Mouse (Mus musculus) spleen, adult 2 months (tissue): ENCODE results near the gene Gm20388. TPM values are rescaled to one million over a fixed set of nuclear protein-coding genes. Genes with fewer than 3 reads are reported as not detected.
"Not testable (repeated sequence)": the region's sequence is repeated elsewhere in the genome, so short reads cannot be mapped to it uniquely, and the experiment has no call there.

Experiments used
- DNase-seq, 2 experiments: peaks; one replicate each; pipeline versions ENCODE4 v3.0.0 to v3.0.0-alpha.2; 2012 to 2021; ENCODE audit warnings: low spot score in 2 of 2, low read depth in 1 of 2
- H3K27ac ChIP-seq: fragments of 200-500 bp; 2 replicates; pipeline ENCODE4 v1.5.1; 2012; ENCODE audit warnings: low read length, inconsistent platforms; ENCODE audit not compliant: insufficient read depth
- H3K27me3 ChIP-seq: fragments of 200-500 bp; 2 replicates; pipeline ENCODE4 v1.6.1; 2012; ENCODE audit warnings: mild to moderate bottlenecking, moderate library complexity, low read length, inconsistent platforms; ENCODE audit not compliant: control insufficient read depth, insufficient read depth
- H3K36me3 ChIP-seq: fragments of 200-500 bp; 2 replicates; pipeline ENCODE4 v1.6.1; 2012; ENCODE audit warnings: mild to moderate bottlenecking, low read length, inconsistent platforms; ENCODE audit not compliant: control insufficient read depth, insufficient read depth
- H3K4me1 ChIP-seq: fragments of 200-500 bp; 2 replicates; pipeline ENCODE4 v1.6.1; 2011; ENCODE audit warnings: inconsistent platforms; ENCODE audit not compliant: control insufficient read depth, insufficient read depth, insufficient read length
- H3K4me3 ChIP-seq: fragments of 200-500 bp; 2 replicates; pipeline ENCODE4 v1.5.1; 2011; ENCODE audit warnings: mild to moderate bottlenecking, inconsistent platforms; ENCODE audit not compliant: insufficient read depth, insufficient read length; ENCODE audit errors: extremely low read depth
- CTCF ChIP-seq: fragments of 200-500 bp; IDR thresholded peaks from 2 replicates; pipeline ENCODE4 v1.5.1; 2011; ENCODE audit warnings: mild to moderate bottlenecking, inconsistent platforms; ENCODE audit not compliant: insufficient read depth, insufficient read length, insufficient replicate concordance; ENCODE audit errors: extremely low read depth
- POLR2A ChIP-seq: fragments of 200-500 bp; IDR thresholded peaks from 2 replicates; pipeline ENCODE4 v1.6.1; 2011; ENCODE audit warnings: low read depth, low read length, inconsistent platforms
- WGBS: fragments of 180-500 bp; shearing (Covaris S2); methylation state at CpG from one replicate; pipeline ENCODE4 v1.1.7; 2018; 5-methylcytosine and 5-hydroxymethylcytosine counted together
- polyA plus RNA-seq: library from polyadenylated mRNA; depleted of rRNA; stranded (reverse); fragments of >200 nt; gene quantifications from 2 replicates; pipeline ENCODE4 v1.2.3, GENCODE M21; 2012

Gm20388 gene
- polyA plus RNA-seq, 1 experiment = 26.1 TPM

DNA sequence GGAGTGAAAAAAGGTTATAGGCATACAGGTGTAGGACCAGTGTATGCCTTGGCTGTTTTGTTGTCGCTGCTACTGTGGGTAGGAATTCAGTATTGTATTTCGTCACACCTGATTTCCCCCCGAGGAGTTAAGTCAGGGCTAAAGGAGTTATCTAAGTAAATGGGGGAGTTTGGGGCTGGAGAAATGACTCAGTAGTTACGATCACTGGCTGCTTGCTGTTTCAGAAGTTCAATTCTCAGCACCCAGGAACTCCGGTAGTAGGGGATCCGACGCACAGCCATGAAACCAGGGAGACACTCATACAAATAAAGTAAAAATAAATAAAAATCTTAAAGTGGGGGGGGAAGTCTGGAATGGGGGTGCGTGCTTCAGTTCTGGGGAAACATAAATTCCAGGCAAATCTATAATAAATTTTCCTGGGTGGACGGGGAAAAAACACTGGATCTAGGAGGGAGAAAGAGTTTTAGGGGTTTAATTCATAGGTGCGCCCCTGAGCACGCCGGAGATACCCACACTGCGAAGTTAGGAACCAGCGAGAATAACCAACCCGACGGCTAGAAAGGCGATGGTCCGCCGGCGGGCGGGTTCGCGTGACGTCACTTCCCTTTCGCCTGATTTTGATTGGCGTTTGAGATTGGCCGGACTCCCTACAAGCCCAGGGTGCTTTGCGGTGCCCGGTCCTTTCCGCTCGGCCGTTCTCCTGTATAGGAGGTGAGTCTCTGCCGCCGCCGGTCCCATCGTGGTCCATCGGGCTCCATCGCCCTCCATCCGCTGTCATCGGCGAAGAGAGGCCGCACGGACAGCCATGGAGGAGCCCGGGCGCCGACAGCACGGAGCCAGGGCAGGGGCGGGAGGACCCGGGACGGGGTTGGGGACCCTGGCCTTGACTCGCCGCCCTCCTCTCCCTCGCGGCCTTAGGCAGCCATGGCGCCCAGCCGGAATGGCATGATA lies 3191.4 kb downstream of the Gm20388 start, which contains the start of gene Rpl13:
Gene Rpl13 (plus strand): TSS at position 616 of the 951 bp plus-strand sequence.
- 1% methylated on average over 56 of the region's 56 CpGs for WGBS
- H3K27me3 ChIP-seq = no peaks in the 10 kb centered on the region
- peaks cover 3% of the 10 kb centered on the region; the same call in 1 of the 2 replicates for H3K4me1 ChIP-seq
- peaks cover 22% of the 10 kb centered on the region for H3K36me3 ChIP-seq
- peak within 1 kb of the TSS; percentile 80 for H3K4me3 ChIP-seq
- peak within 1 kb of the TSS; percentile 74 for H3K27ac ChIP-seq
- peak; percentile 85 to 95 for DNase-seq
- TF ChIP-seq POLR2A = peak; percentile 91
- TF ChIP-seq CTCF = no peak

DNA sequence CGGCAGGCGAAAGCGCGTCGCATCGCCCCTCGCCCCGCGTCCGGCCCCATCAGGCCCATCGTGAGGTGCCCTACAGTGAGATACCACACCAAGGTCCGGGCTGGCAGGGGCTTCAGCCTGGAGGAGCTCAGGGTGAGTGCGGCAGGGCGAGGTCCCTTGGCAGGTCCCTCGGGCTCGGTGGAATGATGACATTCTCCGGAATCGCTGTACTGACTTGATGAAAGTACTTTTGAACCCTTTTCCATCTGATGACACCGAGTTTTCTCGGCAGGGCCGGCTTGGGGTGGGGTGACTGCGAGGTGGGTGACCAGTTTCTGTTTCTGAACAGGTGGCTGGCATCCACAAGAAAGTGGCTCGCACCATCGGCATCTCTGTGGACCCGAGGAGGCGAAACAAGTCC lies 3192.2 kb downstream of the Gm20388 start:
- peaks cover 22% of the 10 kb centered on the region for H3K36me3 ChIP-seq
- not testable (repeated sequence) for H3K27me3 ChIP-seq, DNase-seq, H3K4me1 ChIP-seq
- peak overlapping the region; percentile 74; the same call in 1 of the 2 replicates for H3K27ac ChIP-seq
- under 1% methylated on average over 26 of the region's 26 CpGs for WGBS
- H3K4me3 ChIP-seq = peak overlapping the region; percentile 80

DNA sequence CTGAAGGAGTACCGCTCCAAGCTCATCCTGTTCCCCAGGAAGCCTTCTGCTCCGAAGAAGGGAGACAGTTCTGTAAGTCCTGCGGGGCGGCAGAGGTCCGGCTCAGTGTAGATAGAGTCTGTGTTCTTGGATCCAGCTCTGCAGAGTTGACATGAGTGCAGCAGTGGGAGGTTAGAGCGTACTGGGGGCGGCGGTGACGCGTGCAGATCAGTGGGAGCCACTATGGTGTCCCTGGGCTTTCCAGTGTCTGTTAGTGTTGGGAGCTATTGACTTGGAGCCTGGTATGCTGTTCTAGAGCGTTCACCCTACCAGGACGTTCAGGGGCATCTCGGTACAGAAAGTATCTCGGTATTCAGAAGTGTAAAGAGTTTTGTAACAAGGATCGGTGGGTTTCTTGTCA lies 3192.6 kb downstream of the Gm20388 start:
- H3K36me3 ChIP-seq = peaks cover 22% of the 10 kb centered on the region
- WGBS = 15% methylated on average over 15 of the region's 15 CpGs
- H3K4me3 ChIP-seq = peak overlapping the region; percentile 80
- H3K27ac ChIP-seq = no peak overlapping the region
- TF ChIP-seq CTCF = no peak
- TF ChIP-seq POLR2A = no peak
- H3K4me1 ChIP-seq = peaks cover 3% of the 10 kb centered on the region; the same call in 1 of the 2 replicates
- H3K27me3 ChIP-seq = no peaks in the 10 kb centered on the region
- DNase-seq = no peak

DNA sequence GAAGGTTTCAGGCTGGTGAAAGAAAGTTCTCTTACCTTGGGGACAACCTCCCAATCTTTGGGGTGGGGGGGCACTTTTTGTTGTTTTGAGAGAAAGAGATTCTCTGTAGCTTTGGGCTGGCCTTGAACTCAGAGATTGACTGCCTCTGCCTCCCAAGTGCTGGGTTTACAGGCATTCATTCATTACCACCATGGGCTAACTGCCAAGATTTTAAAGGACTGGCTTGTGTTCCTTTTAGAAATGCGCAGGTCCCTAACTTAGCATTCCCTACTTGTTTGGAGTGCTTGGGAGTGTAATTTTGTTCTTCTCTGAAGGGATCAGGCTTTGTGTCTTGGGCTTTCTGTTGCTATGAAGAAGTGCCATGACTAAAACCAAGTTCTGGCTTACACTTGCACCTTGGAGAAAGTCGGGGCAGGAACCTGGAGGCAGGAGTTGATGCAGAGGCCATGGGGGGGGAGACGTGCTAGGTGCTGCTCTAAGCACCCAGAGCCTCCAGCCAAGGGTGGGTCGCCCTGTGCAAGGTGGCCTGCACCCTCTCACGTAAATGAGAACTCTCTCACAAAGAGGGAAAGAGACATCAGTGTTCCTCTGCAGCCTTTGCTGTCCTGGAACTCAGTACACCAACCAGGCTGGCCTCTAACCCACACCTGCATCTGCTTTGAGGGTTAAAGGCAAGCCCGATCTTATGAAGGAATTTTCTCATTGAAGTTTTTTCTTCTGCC lies 3193.6 kb downstream of the Gm20388 start:
- no peak for DNase-seq
- no peaks in the 10 kb centered on the region for H3K27me3 ChIP-seq
- 82% methylated on average over 6 of the region's 6 CpGs for WGBS
- TF ChIP-seq POLR2A = no peak
- TF ChIP-seq CTCF = no peak
- H3K4me1 ChIP-seq = peaks cover 3% of the 10 kb centered on the region; the same call in 1 of the 2 replicates
- no peak overlapping the region for H3K27ac ChIP-seq
- H3K36me3 ChIP-seq = peaks cover 22% of the 10 kb centered on the region
- no peak overlapping the region for H3K4me3 ChIP-seq

DNA sequence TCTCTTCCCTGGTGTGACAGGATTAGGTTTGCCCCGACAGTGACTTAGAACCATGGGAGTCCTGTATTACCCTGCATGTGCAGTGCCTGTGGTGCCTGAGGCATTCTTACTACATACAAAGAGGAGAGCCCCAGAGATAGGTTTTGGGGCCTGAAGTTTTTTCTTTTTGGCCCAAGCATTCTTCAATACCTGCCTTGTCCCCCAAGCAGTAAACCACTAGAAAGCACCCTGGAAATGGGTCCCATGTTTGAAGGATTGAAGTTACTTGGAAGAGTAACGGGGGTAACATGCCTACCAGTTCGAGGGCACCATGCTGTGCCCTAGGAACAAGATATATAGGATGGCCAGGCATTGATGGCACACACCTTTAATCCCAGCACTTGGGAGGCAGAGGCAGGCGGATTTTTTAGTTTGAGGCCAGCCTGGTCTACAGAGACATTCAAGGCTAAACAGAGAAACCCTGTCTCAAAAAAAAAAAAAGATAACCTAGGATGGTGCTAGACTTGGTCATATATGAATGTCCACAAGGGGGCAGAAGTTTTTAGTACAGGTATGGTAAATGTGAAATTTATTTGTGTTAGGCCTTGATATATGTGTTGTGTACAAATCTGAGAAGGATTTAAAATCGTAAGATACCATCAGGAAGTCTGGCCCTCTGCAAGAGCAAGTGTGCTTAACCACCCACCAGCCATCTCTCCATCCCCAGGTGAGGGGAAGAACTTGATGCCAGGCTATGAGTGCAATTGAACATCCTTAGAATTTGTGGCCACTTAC lies 3195.1 kb downstream of the Gm20388 start:
- Histone ChIP-seq H3K4me3 (no peak overlapping the region), H3K27ac (no peak overlapping the region), H3K36me3 (peaks cover 22% of the 10 kb centered on the region), H3K27me3 (no peaks in the 10 kb centered on the region), H3K4me1 (peaks cover 3% of the 10 kb centered on the region; the same call in 1 of the 2 replicates)
- 74% methylated on average over 5 of the region's 5 CpGs for WGBS
- DNase-seq = peak in 1 of 2 experiments; percentile 51
- TF ChIP-seq POLR2A (no peak), CTCF (no peak)

DNA sequence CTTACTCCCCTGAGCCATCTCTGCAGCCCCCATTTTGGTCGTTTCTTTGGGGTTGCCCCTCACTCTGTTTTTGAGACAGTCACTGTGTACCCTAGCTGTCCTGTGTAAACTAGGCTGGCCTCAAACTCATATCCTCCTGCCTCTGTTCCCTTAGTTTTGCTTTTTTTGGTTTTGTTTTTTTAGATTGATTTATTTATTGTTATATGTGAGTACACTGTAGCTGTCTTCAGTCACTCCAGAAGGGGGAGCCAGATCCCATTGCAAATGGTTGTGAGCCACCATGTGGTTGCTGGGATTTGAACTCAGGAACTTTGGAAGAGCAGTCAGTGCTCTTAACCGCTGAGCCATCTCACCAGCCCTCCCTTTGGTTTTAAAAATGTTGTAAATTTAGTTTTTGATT lies 3195.9 kb downstream of the Gm20388 start:
- TF ChIP-seq POLR2A = no peak
- no peak for TF ChIP-seq CTCF
- Histone ChIP-seq H3K27me3 (no peaks in the 10 kb centered on the region), H3K27ac (no peak overlapping the region), H3K36me3 (peaks cover 22% of the 10 kb centered on the region), H3K4me1 (peaks cover 3% of the 10 kb centered on the region; the same call in 1 of the 2 replicates), H3K4me3 (no peak overlapping the region)
- 59% methylated on average over 2 of the region's 2 CpGs for WGBS
- DNase-seq = no peak
